Comparison of ENCODE assay signal across 28 mouse cellular contexts in genomic region chr2:29592537-29592936, GRCm38 (mm10). TPM values are rescaled to one million over a fixed set of nuclear protein-coding genes. Genes with fewer than 3 reads are reported as not detected.
DNase-seq lines count a peak whose midpoint lies in the region; ATAC-seq and TF ChIP-seq lines count a peak whose summit lies in the region.
"Had no signal": no experiment of that assay in that cellular context is flagged by ENCODE, and none has a peak within 500 bp of the region (broad histone marks: within the 10 kb centered on the region; RNA-seq: fewer than 3 reads in every experiment).

No protein-coding gene starts in this region.

- no peak for TF ChIP-seq RAD21 in CH12.LX (IDR thresholded peaks at IDR 0.05; ENCODE audit: low read depth, low read length)

- no peak for TF ChIP-seq POLR2A in CH12.LX (IDR thresholded peaks at IDR 0.05; ENCODE audit: low read depth, low read length)

- no peak overlapping the region for H3K9ac ChIP-seq in CH12.LX (ENCODE audit: insufficient read depth, low read depth)
- H3K9ac ChIP-seq: embryonic facial prominence, embryonic 12.5 days; embryonic facial prominence, embryonic 15.5 days; forebrain, postnatal 0 days; heart, embryonic 13.5 days; hindbrain, embryonic 14.5 days had no signal

- no peaks in the 10 kb centered on the region for H3K36me3 ChIP-seq in CH12.LX (replicated peaks in 1 of 2; ENCODE audit: control insufficient read depth in 1 of 2, insufficient read depth in 1 of 2, low read length in 1 of 2)
- no peaks in the 10 kb centered on the region for H3K36me3 ChIP-seq in midbrain, embryonic 10.5 days
- H3K36me3 ChIP-seq: embryonic facial prominence, embryonic 12.5 days; embryonic facial prominence, embryonic 15.5 days; heart, embryonic 10.5 days; heart, embryonic 13.5 days had no signal

- no peaks in the 10 kb centered on the region for H3K79me2 ChIP-seq in CH12.LX (replicated peaks; ENCODE audit: control insufficient read depth, extremely low read depth, insufficient read depth, poor library complexity, severe bottlenecking)

- ATAC-seq in granulocyte monocyte progenitor cell, adult 5-6 weeks (replicated peaks; ENCODE audit: poor library complexity, severe bottlenecking) = peak; percentile 76
- ATAC-seq: CD4-positive, CD25-positive, alpha-beta regulatory T cell, adult 4 months; forebrain, embryonic 14.5 days; forebrain, postnatal 0 days; hindbrain, postnatal 0 days; inflammation-experienced regulatory T-cells, adult 6 months; Patski had no signal

- DNase-seq in layer of hippocampus, adult 9-11 months = peak; percentile 21
- no peak for DNase-seq in layer of hippocampus, adult 18-20 months (ENCODE audit: low spot score in 2 of 2)
- DNase-seq in CH12.LX (ENCODE audit: extremely low read depth) = peak; percentile 47
- DNase-seq in midbrain, embryonic 10.5 days (ENCODE audit: low spot score) = no peak
- DNase-seq in frontal cortex, postnatal 14 days (ENCODE audit: low spot score in 2 of 2) = no peak
- no peak for DNase-seq in spleen, postnatal 14 days (ENCODE audit: low spot score in 2 of 2)
- DNase-seq: adrenal gland, adult 2 months; adrenal gland, postnatal 14 days; cerebellum, adult 11 months; cerebellum, adult 2 months; cerebellum, adult 9-11 months; cerebellum, postnatal 25 days; forebrain, postnatal 0 days; gastrocnemius, postnatal 25 days; heart, adult 2 months; heart, postnatal 14 days; heart, postnatal 4 days had no signal

- H3K9me3 ChIP-seq in CH12.LX (replicated peaks; ENCODE audit: low read length) = no peaks in the 10 kb centered on the region
- H3K9me3 ChIP-seq in midbrain, embryonic 10.5 days (replicated peaks) = no peaks in the 10 kb centered on the region
- H3K9me3 ChIP-seq: embryonic facial prominence, embryonic 12.5 days; embryonic facial prominence, embryonic 15.5 days; heart, embryonic 10.5 days; heart, embryonic 13.5 days had no signal

- no peak for TF ChIP-seq CTCF in CH12.LX (conservative IDR thresholded peaks at IDR 0.05 in 1 of 2, IDR thresholded peaks at IDR 0.05 in 1 of 2; ENCODE audit: low read depth in 2 of 2, low read length in 2 of 2)

- peak; percentile 74 for TF ChIP-seq EP300 in CH12.LX (IDR thresholded peaks at IDR 0.05; ENCODE audit: low read length)

- no peak overlapping the region for H3K4me2 ChIP-seq in CH12.LX (ENCODE audit: insufficient read depth, low read depth, poor library complexity, severe bottlenecking)
- H3K4me2 ChIP-seq: embryonic facial prominence, embryonic 12.5 days; embryonic facial prominence, embryonic 15.5 days; heart, embryonic 13.5 days; hindbrain, embryonic 14.5 days had no signal

- no peak overlapping the region for H3K27ac ChIP-seq in CH12.LX (ENCODE audit: insufficient read depth, low read depth)
- H3K27ac ChIP-seq in midbrain, embryonic 10.5 days (replicated peaks) = no peak overlapping the region
- H3K27ac ChIP-seq: embryonic facial prominence, embryonic 12.5 days; embryonic facial prominence, embryonic 15.5 days; heart, adult 2 months; heart, embryonic 10.5 days; heart, embryonic 13.5 days; hindbrain, embryonic 14.5 days; hindbrain, postnatal 0 days had no signal

- peaks cover 11 to 19% of the 10 kb centered on the region in 2 experiments for H3K4me1 ChIP-seq in CH12.LX (ENCODE audit: control insufficient read depth in 1 of 2, insufficient read depth in 2 of 2)
- peaks cover 27% of the 10 kb centered on the region for H3K4me1 ChIP-seq in midbrain, embryonic 10.5 days
- H3K4me1 ChIP-seq: embryonic facial prominence, embryonic 12.5 days; embryonic facial prominence, embryonic 15.5 days; heart, embryonic 10.5 days had no signal

- 59% methylated on average over 8 of the region's 8 CpGs for WGBS in midbrain, embryonic 10.5 days

- dilution Hi-C loops in CH12.LX (cut with MboI; ENCODE audit: extremely low pct_ligation_motif_present, extremely low pct_unique_long_range_greater_than_20kb, low sequenced_read_pairs) = no loop called here

- in situ Hi-C loops in CH12.LX (cut with MboI; ENCODE audit: low pct_ligation_motif_present, low pct_unique_long_range_greater_than_20kb, low sequenced_read_pairs) = no loop called here

- no peak overlapping the region for H3K4me3 ChIP-seq in CH12.LX (replicated peaks in 1 of 3; ENCODE audit: low read depth in 2 of 3, low read length in 2 of 3, poor library complexity in 1 of 3)
- H3K4me3 ChIP-seq in midbrain, embryonic 10.5 days = no peak overlapping the region
- H3K4me3 ChIP-seq: embryonic facial prominence, embryonic 12.5 days; embryonic facial prominence, embryonic 15.5 days; heart, adult 2 months; heart, embryonic 10.5 days; heart, embryonic 13.5 days had no signal

- peaks cover 19% of the 10 kb centered on the region for H3K27me3 ChIP-seq in CH12.LX (replicated peaks)
- peaks cover 5% of the 10 kb centered on the region; the same call in 1 of the 2 replicates for H3K27me3 ChIP-seq in midbrain, embryonic 10.5 days (ENCODE audit: low read depth, poor library complexity, severe bottlenecking)
- H3K27me3 ChIP-seq: embryonic facial prominence, embryonic 12.5 days; embryonic facial prominence, embryonic 15.5 days had no signal

TF ChIP-seq in CH12.LX, 34 proteins besides CTCF, POLR2A, EP300 and RAD21:
- TF ChIP-seq POLR2AphosphoS2 (IDR thresholded peaks at IDR 0.05; ENCODE audit: low read depth, low read length) = no peak
- TF ChIP-seq BHLHE40 (IDR thresholded peaks at IDR 0.05; ENCODE audit: low read depth, low read length) = peak; percentile 45; the same call in 1 of the 2 replicates
- TF ChIP-seq TCF12 (IDR thresholded peaks at IDR 0.05; ENCODE audit: low read depth, low read length) = no peak
- TF ChIP-seq RCOR1 (conservative IDR thresholded peaks at IDR 0.05; ENCODE audit: low read depth, low read length) = 0 out of 2 replicates have a peak, but pooled peaks have one; percentile 38
- TF ChIP-seq JUND (conservative IDR thresholded peaks at IDR 0.05; ENCODE audit: low read depth, low read length) = no peak
- TF ChIP-seq GABPA (IDR thresholded peaks at IDR 0.05; ENCODE audit: insufficient replicate concordance, low read depth, low read length) = no peak
- no peak for TF ChIP-seq CHD1 (IDR thresholded peaks at IDR 0.05; ENCODE audit: low read depth, low read length)
- no peak for TF ChIP-seq USF2 (conservative IDR thresholded peaks at IDR 0.05; ENCODE audit: low read depth, low read length)
- no peak for TF ChIP-seq NRF1 (IDR thresholded peaks at IDR 0.05; ENCODE audit: low read depth, low read length)
- TF ChIP-seq ZMIZ1 (IDR thresholded peaks at IDR 0.05; ENCODE audit: low read depth, low read length) = no peak; the same call in 1 of the 2 replicates
- TF ChIP-seq MXI1 (IDR thresholded peaks at IDR 0.05; ENCODE audit: low read depth, low read length) = peak; percentile 30; the same call in 1 of the 2 replicates
- TF ChIP-seq HCFC1 (IDR thresholded peaks at IDR 0.05; ENCODE audit: low read depth, low read length) = no peak
- TF ChIP-seq USF1 (IDR thresholded peaks at IDR 0.05; ENCODE audit: low read depth, low read length) = peak; percentile 12; the same call in 1 of the 2 replicates
- peak; percentile 50; the same call in 1 of the 2 replicates for TF ChIP-seq MYC (IDR thresholded peaks at IDR 0.05; ENCODE audit: low read depth, low read length)
- no peak for TF ChIP-seq KAT2A (IDR thresholded peaks at IDR 0.05; ENCODE audit: insufficient replicate concordance, low read length)
- TF ChIP-seq ZKSCAN1 (IDR thresholded peaks at IDR 0.05; ENCODE audit: borderline replicate concordance, low read depth, low read length) = no peak
- no peak for TF ChIP-seq UBTF (IDR thresholded peaks at IDR 0.05; ENCODE audit: low read depth, low read length)
- TF ChIP-seq MAZ (IDR thresholded peaks at IDR 0.05; ENCODE audit: low read depth, low read length) = no peak
- no peak for TF ChIP-seq CHD2 (IDR thresholded peaks at IDR 0.05; ENCODE audit: low read length)
- no peak for TF ChIP-seq NELFE (IDR thresholded peaks at IDR 0.05; ENCODE audit: low read depth, low read length)
- no peak for TF ChIP-seq JUN (IDR thresholded peaks at IDR 0.05; ENCODE audit: insufficient read depth, low read depth, low read length)
- no peak for TF ChIP-seq PAX5 (IDR thresholded peaks at IDR 0.05; ENCODE audit: low read length)
- TF ChIP-seq IRF4 (IDR thresholded peaks at IDR 0.05; ENCODE audit: low read depth, low read length) = no peak
- TF ChIP-seq MAX (IDR thresholded peaks at IDR 0.05; ENCODE audit: low read length) = 0 out of 2 replicates have a peak, but pooled peaks have one; percentile 49
- no peak for TF ChIP-seq ELF1 (IDR thresholded peaks at IDR 0.05; ENCODE audit: low read depth, low read length)
- no peak for TF ChIP-seq MEF2A (IDR thresholded peaks at IDR 0.05; ENCODE audit: borderline replicate concordance, low read depth, low read length)
- TF ChIP-seq ZC3H11A (IDR thresholded peaks at IDR 0.05; ENCODE audit: low read depth, low read length) = no peak
- no peak for TF ChIP-seq TBP (conservative IDR thresholded peaks at IDR 0.05; ENCODE audit: low read depth, low read length)
- TF ChIP-seq SMC3 (IDR thresholded peaks at IDR 0.05; ENCODE audit: low read depth, low read length) = no peak
- TF ChIP-seq ETS1 (conservative IDR thresholded peaks at IDR 0.05; ENCODE audit: low read depth, low read length) = no peak
- TF ChIP-seq MAFK (IDR thresholded peaks at IDR 0.05; ENCODE audit: insufficient replicate concordance, low read length) = no peak
- TF ChIP-seq SIN3A (IDR thresholded peaks at IDR 0.05; ENCODE audit: low read length) = 0 out of 2 replicates have a peak, but pooled peaks have one; percentile 51
- TF ChIP-seq E2F4 (IDR thresholded peaks at IDR 0.05; ENCODE audit: insufficient replicate concordance, low read depth, low read length) = no peak
- no peak for TF ChIP-seq ZNF384 (IDR thresholded peaks at IDR 0.05; ENCODE audit: low read depth, low read length)

RNA-seq across cellular contexts. Expression of gene Rapgef1, which starts 27.0 kb away (rescaled TPM):
- total RNA-seq in layer of hippocampus, adult 18-20 months (2021) = 10 to 100 TPM; 83.8 to 88.5 TPM
- total RNA-seq in CH12.LX (2012; rRNA removed) (149 and 185 TPM in 2 replicates), CH12.LX (2014; rRNA removed) (84.0 and 86.5 TPM in 2 replicates)
- polyA plus RNA-seq in CH12.LX (2012; ENCODE audit: insufficient read length, low read depth) = 143 and 170 TPM in 2 replicates
- total RNA-seq in granulocyte monocyte progenitor cell, adult 5-6 weeks (2014; fragmentation: Nextera tagmentation) = 29.6 and 31.9 TPM in 2 replicates
- total RNA-seq in granulocyte monocyte progenitor cell, adult 5-6 weeks (2017) = 16.7 and 21.9 TPM in 2 replicates
- polyA plus RNA-seq in midbrain, embryonic 10.5 days (2016; fragmentation: Nextera tagmentation; extraction: Ambion mirVana) = 14.4 and 15.4 TPM in 2 replicates

Comparison
In these comparisons a context has a peak if more than half of its experiments do, and no peak if none do; other contexts are left out.
1. DNase-seq: peak in layer of hippocampus, adult 9-11 months (single experiment) and CH12.LX (single experiment); none in layer of hippocampus, adult 18-20 months (0 of 2), midbrain, embryonic 10.5 days (single experiment), frontal cortex, postnatal 14 days (0 of 2) and spleen, postnatal 14 days (0 of 2).